Mouse (Mus musculus) MN1 (cell line): Measurements from ENCODE around the gene Lcn10.
A peak's percentile ranks its signal among the peaks of the same experiment; 100 is the strongest.
"Not testable (repeated sequence)": the region's sequence is repeated elsewhere in the genome, so short reads cannot be mapped to it uniquely, and the experiment has no call there.

ENCODE experiments used
- DNase-seq: peaks from one replicate; pipeline ENCODE4 v3.0.0-alpha.2; 2016; ENCODE audit warnings: low spot score

The Lcn10 gene

GRCm38 (mm10) chr2:25682426-25682825 lies at the start of gene Lcn10:
TSS of gene Lcn10 (plus strand) at chr2:25682726.
- DNase-seq = no peak

- DNase-seq = no peak
Measured at GRCm38 (mm10) chr2:25633616-25634015, 48.9 kb upstream of the Lcn10 start.

GRCm38 (mm10) chr2:25634046-25634445 lies 48.5 kb upstream of the Lcn10 start:
- no peak for DNase-seq

GRCm38 (mm10) chr2:25639890-25640289 lies 42.6 kb upstream of the Lcn10 start:
- peak; percentile 18 for DNase-seq

- DNase-seq = no peak
Measured at GRCm38 (mm10) chr2:25652902-25653301, 29.6 kb upstream of the Lcn10 start, which contains the start of gene Lcn8. TSS of gene Lcn8 (plus strand) at chr2:25653120.

- no peak for DNase-seq
Measured at GRCm38 (mm10) chr2:25654502-25654901, 28.0 kb upstream of the Lcn10 start.

GRCm38 (mm10) chr2:25656691-25657090 lies 25.8 kb upstream of the Lcn10 start:
- DNase-seq = no peak

- no peak for DNase-seq
Measured at GRCm38 (mm10) chr2:25657246-25657645, 25.3 kb upstream of the Lcn10 start.

GRCm38 (mm10) chr2:25657652-25658051 lies 24.9 kb upstream of the Lcn10 start, which contains the start of gene Lcn5:
TSS of gene Lcn5 (plus strand) at chr2:25657952.
- DNase-seq = no peak

- no peak for DNase-seq
Measured at GRCm38 (mm10) chr2:25660279-25660678, 22.2 kb upstream of the Lcn10 start.

- DNase-seq = no peak
Measured at GRCm38 (mm10) chr2:25661245-25661970, 21.1 kb upstream of the Lcn10 start.

- no peak for DNase-seq
Measured at GRCm38 (mm10) chr2:25663511-25663910, 19.0 kb upstream of the Lcn10 start.

GRCm38 (mm10) chr2:25664125-25664524 lies 18.4 kb upstream of the Lcn10 start:
- no peak for DNase-seq

GRCm38 (mm10) chr2:25666516-25666915 lies 16.0 kb upstream of the Lcn10 start:
- no peak for DNase-seq

- no peak for DNase-seq
Measured at GRCm38 (mm10) chr2:25676486-25676885, 6.0 kb upstream of the Lcn10 start, which contains the start of gene Lcn6. TSS of gene Lcn6 (plus strand) at chr2:25676786.

GRCm38 (mm10) chr2:25679559-25679958 lies 3.0 kb upstream of the Lcn10 start:
- DNase-seq = no peak

GRCm38 (mm10) chr2:25686941-25687340 lies 4.4 kb downstream of the Lcn10 start:
- no peak for DNase-seq

GRCm38 (mm10) chr2:25694605-25695004 lies 12.1 kb downstream of the Lcn10 start:
- peak; percentile 40 for DNase-seq

GRCm38 (mm10) chr2:25696951-25697350 lies 14.4 kb downstream of the Lcn10 start:
- no peak for DNase-seq

GRCm38 (mm10) chr2:25698696-25699095 lies 16.2 kb downstream of the Lcn10 start:
- DNase-seq = no peak

- DNase-seq = not testable (repeated sequence)
Measured at GRCm38 (mm10) chr2:25699743-25700142, 17.2 kb downstream of the Lcn10 start, which contains the start of gene Obp2a. TSS of gene Obp2a (plus strand) at chr2:25700043.

GRCm38 (mm10) chr2:25701001-25701400 lies 18.5 kb downstream of the Lcn10 start:
- no peak for DNase-seq

- DNase-seq = no peak
Measured at GRCm38 (mm10) chr2:25703706-25704105, 21.2 kb downstream of the Lcn10 start.
